Mouse (Mus musculus) midbrain, embryonic 13.5 days (tissue): ENCODE measurements around the gene Cdc20. TPM values are rescaled to one million over a fixed set of nuclear protein-coding genes. Genes with fewer than 3 reads are reported as not detected.
A peak's percentile ranks its signal among the peaks of the same experiment; 100 is the strongest.

Source experiments
- ATAC-seq: fragments of 200-750 bp; cut with Nextera tagmentation; 2 replicates; pipeline ENCODE4 v1.8.0; 2017; ENCODE audit warnings: mild to moderate bottlenecking, moderate TSS enrichment, moderate library complexity
- H3K27ac ChIP-seq: fragments of 300-500 bp; sonication (generic); 2 replicates; pipeline ENCODE4 v1.5.1; 2015; ENCODE audit warnings: inconsistent platforms, mild to moderate bottlenecking, moderate library complexity
- H3K27me3 ChIP-seq: fragments of 300-500 bp; sonication (generic); 2 replicates; pipeline ENCODE4 v1.6.1; 2015; ENCODE audit warnings: mild to moderate bottlenecking, inconsistent platforms
- H3K36me3 ChIP-seq: fragments of 300-500 bp; sonication (generic); 2 replicates; pipeline ENCODE4 v1.6.1; 2015; ENCODE audit warnings: mild to moderate bottlenecking, inconsistent platforms
- H3K4me1 ChIP-seq: fragments of 300-500 bp; sonication (generic); replicated peaks from 2 replicates; pipeline ENCODE4 v1.6.1; 2015; ENCODE audit warnings: inconsistent platforms
- H3K4me2 ChIP-seq: fragments of 300-500 bp; sonication (generic); replicated peaks from 2 replicates; pipeline ENCODE4 v1.6.1; 2015; ENCODE audit warnings: moderate library complexity, mild to moderate bottlenecking, inconsistent platforms
- H3K4me3 ChIP-seq: fragments of 300-500 bp; sonication (generic); replicated peaks from 2 replicates; pipeline ENCODE4 v1.5.1; 2015; ENCODE audit warnings: mild to moderate bottlenecking, inconsistent platforms
- H3K9ac ChIP-seq: fragments of 300-500 bp; sonication (generic); replicated peaks from 2 replicates; pipeline ENCODE4 v1.6.1; 2015; ENCODE audit warnings: mild to moderate bottlenecking, inconsistent platforms
- H3K9me3 ChIP-seq: fragments of 300-500 bp; sonication (generic); 2 replicates; pipeline ENCODE4 v1.6.1; 2016; ENCODE audit warnings: mild to moderate bottlenecking, inconsistent platforms
- WGBS: fragments of 180-500 bp; shearing (Covaris S2); methylation state at CpG from one replicate; pipeline ENCODE4 v1.1.7; 2015; 5-methylcytosine and 5-hydroxymethylcytosine counted together
- polyA plus RNA-seq: library from polyadenylated mRNA; unstranded; fragments of >200 nt; fragmentation: Nextera tagmentation; extraction: Ambion mirVana; gene quantifications from 2 replicates; pipeline ENCODE4 v1.2.1, GENCODE M21; 2015

The Cdc20 gene
- 105 TPM in 2 replicates for polyA plus RNA-seq

GRCm38 (mm10) chr4:118436820-118437603 is at the start of gene Cdc20:
Gene Cdc20 (minus strand): TSS chr4:118437352.
- ATAC-seq, result peak; percentile 96
- Histone ChIP-seq H3K4me2 (peak within 1 kb of the TSS; percentile 95), H3K36me3 (peaks cover 25% of the 10 kb centered on the region), H3K4me3 (peak within 1 kb of the TSS; percentile 59), H3K9me3 (no peaks in the 10 kb centered on the region), H3K27me3 (no peaks in the 10 kb centered on the region), H3K9ac (peak within 1 kb of the TSS; percentile 75), H3K27ac (peak within 1 kb of the TSS; percentile 87), H3K4me1 (peaks cover 36% of the 10 kb centered on the region)
- under 1% methylated on average over 67 of the region's 67 CpGs for WGBS

- H3K9ac ChIP-seq, result no peak overlapping the region
Measured at GRCm38 (mm10) chr4:118476773-118477530, 39.8 kb upstream of the Cdc20 start.

GRCm38 (mm10) chr4:118472687-118473086 is 35.5 kb upstream of the Cdc20 start:
- WGBS, result 93% methylated on average over 11 of the region's 11 CpGs

More at GRCm38 (mm10) chr4:118476773-118477530, 39.8 kb upstream of the Cdc20 start:
- ATAC-seq, result no peak
- no peak overlapping the region for H3K4me2 ChIP-seq
- H3K4me1 ChIP-seq, result peaks cover 4% of the 10 kb centered on the region; the same call in 1 of the 2 replicates
- no peak overlapping the region for H3K4me3 ChIP-seq
- H3K27ac ChIP-seq, result no peak overlapping the region
- 44% methylated on average over 15 of the region's 15 CpGs for WGBS
- H3K27me3 ChIP-seq, result no peaks in the 10 kb centered on the region
- no peaks in the 10 kb centered on the region for H3K9me3 ChIP-seq
- H3K36me3 ChIP-seq, result no peaks in the 10 kb centered on the region

GRCm38 (mm10) chr4:118471281-118471680 is 34.1 kb upstream of the Cdc20 start:
- Histone ChIP-seq H3K4me3 (no peak overlapping the region), H3K4me1 (no peaks in the 10 kb centered on the region), H3K36me3 (no peaks in the 10 kb centered on the region), H3K9me3 (no peaks in the 10 kb centered on the region), H3K27ac (no peak overlapping the region), H3K4me2 (no peak overlapping the region), H3K9ac (no peak overlapping the region), H3K27me3 (no peaks in the 10 kb centered on the region)
- WGBS, result 90% methylated on average over 6 of the region's 6 CpGs
- no peak for ATAC-seq

More at GRCm38 (mm10) chr4:118472687-118473086, 35.5 kb upstream of the Cdc20 start:
- no peaks in the 10 kb centered on the region for H3K9me3 ChIP-seq
- H3K4me1 ChIP-seq, result peaks cover 4% of the 10 kb centered on the region; the same call in 1 of the 2 replicates
- ATAC-seq, result no peak
- no peak overlapping the region for H3K4me2 ChIP-seq
- H3K27ac ChIP-seq, result no peak overlapping the region
- no peak overlapping the region for H3K4me3 ChIP-seq
- H3K36me3 ChIP-seq, result no peaks in the 10 kb centered on the region
- H3K9ac ChIP-seq, result no peak overlapping the region
- no peaks in the 10 kb centered on the region for H3K27me3 ChIP-seq

- H3K36me3 ChIP-seq, result no peaks in the 10 kb centered on the region
- WGBS, result 66% methylated on average over 11 of the region's 11 CpGs
- ATAC-seq, result no peak
Measured at GRCm38 (mm10) chr4:118465697-118466163, 28.6 kb upstream of the Cdc20 start.

GRCm38 (mm10) chr4:118464956-118465355 is 27.8 kb upstream of the Cdc20 start:
- Histone ChIP-seq H3K9ac (no peak overlapping the region), H3K9me3 (no peaks in the 10 kb centered on the region), H3K27ac (no peak overlapping the region), H3K4me2 (no peak overlapping the region), H3K4me3 (no peak overlapping the region), H3K36me3 (no peaks in the 10 kb centered on the region), H3K27me3 (no peaks in the 10 kb centered on the region), H3K4me1 (no peaks in the 10 kb centered on the region)
- no peak for ATAC-seq
- WGBS, result 95% methylated on average over 3 of the region's 3 CpGs

More at GRCm38 (mm10) chr4:118465697-118466163, 28.6 kb upstream of the Cdc20 start:
- Histone ChIP-seq H3K9me3 (no peaks in the 10 kb centered on the region), H3K4me2 (no peak overlapping the region), H3K27me3 (no peaks in the 10 kb centered on the region), H3K4me1 (no peaks in the 10 kb centered on the region), H3K4me3 (no peak overlapping the region), H3K27ac (no peak overlapping the region), H3K9ac (no peak overlapping the region)

- Histone ChIP-seq H3K4me1 (no peaks in the 10 kb centered on the region), H3K4me2 (no peak within 1 kb of the TSS), H3K9me3 (no peaks in the 10 kb centered on the region), H3K27ac (no peak within 1 kb of the TSS), H3K4me3 (no peak within 1 kb of the TSS), H3K27me3 (no peaks in the 10 kb centered on the region), H3K9ac (no peak within 1 kb of the TSS), H3K36me3 (no peaks in the 10 kb centered on the region)
- WGBS, result 68% methylated on average over 9 of the region's 9 CpGs
- no peak for ATAC-seq
Measured at GRCm38 (mm10) chr4:118457345-118457975, 20.3 kb upstream of the Cdc20 start, which contains the start of gene Mpl. Gene Mpl (minus strand): TSS chr4:118457513.

- H3K4me3 ChIP-seq, result peak overlapping the region; percentile 42
- peaks cover 17% of the 10 kb centered on the region for H3K4me1 ChIP-seq
- peak overlapping the region; percentile 63 for H3K9ac ChIP-seq
- no peaks in the 10 kb centered on the region for H3K9me3 ChIP-seq
- H3K4me2 ChIP-seq, result peak overlapping the region; percentile 72
- H3K27ac ChIP-seq, result no peak overlapping the region
- peaks cover 9% of the 10 kb centered on the region for H3K27me3 ChIP-seq
- no peaks in the 10 kb centered on the region for H3K36me3 ChIP-seq
- 18% methylated on average over 24 of the region's 24 CpGs for WGBS
- peak; percentile 62; the same call in 1 of the 2 replicates for ATAC-seq
Measured at GRCm38 (mm10) chr4:118446415-118447153, 9.4 kb upstream of the Cdc20 start.

GRCm38 (mm10) chr4:118445781-118446414 is 8.7 kb upstream of the Cdc20 start:
- no peak overlapping the region for H3K27ac ChIP-seq
- peaks cover 17% of the 10 kb centered on the region for H3K4me1 ChIP-seq

GRCm38 (mm10) chr4:118445088-118445487 is 7.9 kb upstream of the Cdc20 start:
- whole genome bisulfite sequencing, result 83% methylated on average over 10 of the region's 10 CpGs
- H3K36me3 ChIP-seq, result no peaks in the 10 kb centered on the region
- no peak overlapping the region for H3K27ac ChIP-seq
- no peaks in the 10 kb centered on the region; the same call in 1 of the 2 replicates for H3K27me3 ChIP-seq
- ATAC-seq, result no peak
- peaks cover 17% of the 10 kb centered on the region for H3K4me1 ChIP-seq
- no peak overlapping the region for H3K9ac ChIP-seq
- no peak overlapping the region for H3K4me3 ChIP-seq
- no peaks in the 10 kb centered on the region for H3K9me3 ChIP-seq
- no peak overlapping the region for H3K4me2 ChIP-seq

More at GRCm38 (mm10) chr4:118445781-118446414, 8.7 kb upstream of the Cdc20 start:
- peak; percentile 86 for ATAC-seq
- Histone ChIP-seq H3K36me3 (no peaks in the 10 kb centered on the region), H3K4me2 (peak overlapping the region; percentile 72), H3K9me3 (no peaks in the 10 kb centered on the region), H3K4me3 (peak overlapping the region; percentile 42), H3K27me3 (peaks cover 8% of the 10 kb centered on the region), H3K9ac (peak overlapping the region; percentile 63)
- WGBS, result 19% methylated on average over 18 of the region's 18 CpGs
